8 mouse cellular contexts compared by ENCODE assay signal in the genomic region with DNA sequence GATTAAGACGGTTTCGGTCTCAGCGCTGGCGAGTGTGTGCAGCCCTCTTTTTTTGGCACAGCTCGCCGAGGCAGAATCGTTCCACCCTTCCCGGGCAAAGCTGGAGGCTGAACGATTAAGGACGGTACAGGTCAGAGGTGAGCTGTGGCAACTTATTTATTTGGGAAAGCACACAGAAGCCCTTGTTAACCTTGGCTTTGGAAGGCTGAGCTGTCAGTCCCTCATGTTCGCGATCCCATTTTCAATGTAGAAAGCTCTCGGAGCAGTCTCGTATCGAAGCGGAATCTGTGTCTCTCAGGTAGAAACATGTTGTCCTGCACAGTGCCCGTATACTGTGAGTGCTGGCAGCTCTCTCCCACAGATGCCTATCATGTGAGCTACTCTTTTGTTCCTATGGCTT.
DNase-seq lines count a peak whose midpoint lies in the region; ATAC-seq and TF ChIP-seq lines count a peak whose summit lies in the region.

No protein-coding gene starts in this region.

- H3K27ac ChIP-seq in kidney, postnatal 0 days, result peak overlapping the region; percentile 54; the same call in 1 of the 2 replicates
- peak overlapping the region; percentile 89 for H3K27ac ChIP-seq in stomach, embryonic 15.5 days

- 28% methylated on average over 17 of the region's 17 CpGs for WGBS in kidney, postnatal 0 days
- 42% methylated on average over 17 of the region's 17 CpGs for WGBS in stomach, embryonic 15.5 days

- H3K4me2 ChIP-seq in kidney, postnatal 0 days (ENCODE audit: low read length), result peak overlapping the region; percentile 53
- H3K4me2 ChIP-seq in stomach, embryonic 15.5 days, result peak overlapping the region; percentile 51

- ATAC-seq in frontal cortex, adult (ENCODE audit: low TSS enrichment), result peak; percentile 51
- ATAC-seq in kidney, postnatal 0 days (replicated peaks; ENCODE audit: low FRiP score, low read depth), result no peak
- ATAC-seq in stomach, embryonic 15.5 days (ENCODE audit: insufficient read depth, low FRiP score, low read depth), result 0 out of 2 replicates have a peak, but pooled peaks have one; percentile 25

- H3K9me3 ChIP-seq in kidney, postnatal 0 days (replicated peaks; ENCODE audit: low read length), result no peaks in the 10 kb centered on the region
- H3K9me3 ChIP-seq in stomach, embryonic 15.5 days, result no peaks in the 10 kb centered on the region

- H3K36me3 ChIP-seq in kidney, postnatal 0 days (ENCODE audit: insufficient read depth, low read length), result no peaks in the 10 kb centered on the region
- no peaks in the 10 kb centered on the region for H3K36me3 ChIP-seq in stomach, embryonic 15.5 days

- H3K9ac ChIP-seq in kidney, postnatal 0 days (ENCODE audit: low read depth, low read length), result peak overlapping the region; percentile 42; the same call in 1 of the 2 replicates
- H3K9ac ChIP-seq in stomach, embryonic 15.5 days, result no peak overlapping the region

- H3K4me1 ChIP-seq in kidney, postnatal 0 days (replicated peaks; ENCODE audit: insufficient read depth, low read length), result no peaks in the 10 kb centered on the region
- no peaks in the 10 kb centered on the region; the same call in 1 of the 2 replicates for H3K4me1 ChIP-seq in stomach, embryonic 15.5 days

- no peak for TF ChIP-seq CTCF in kidney, postnatal 0 days (IDR thresholded peaks at IDR 0.05; ENCODE audit: low read depth)

- peak overlapping the region; percentile 24; the same call in 1 of the 2 replicates for H3K4me3 ChIP-seq in kidney, postnatal 0 days (replicated peaks; ENCODE audit: low read depth, low read length)
- peak overlapping the region; percentile 25 for H3K4me3 ChIP-seq in stomach, embryonic 15.5 days (replicated peaks)

- no peak for DNase-seq in frontal cortex, postnatal 36 days (ENCODE audit: low spot score in 2 of 2)
- peak; percentile 14 for DNase-seq in right cerebral cortex, adult 18-20 months
- no peak for DNase-seq in right cerebral cortex, postnatal 25 days
- DNase-seq in kidney, postnatal 0 days (ENCODE audit: low spot score), result peak; percentile 29
- no peak for DNase-seq in thymus, postnatal 25 days
- DNase-seq in gastrocnemius, adult 8-10 months (ENCODE audit: low spot score in 2 of 2), result no peak

- H3K27me3 ChIP-seq in kidney, postnatal 0 days (ENCODE audit: insufficient read depth, low read length), result no peaks in the 10 kb centered on the region
- H3K27me3 ChIP-seq in stomach, embryonic 15.5 days (replicated peaks), result no peaks in the 10 kb centered on the region

Comparison
In these comparisons a context has a peak if more than half of its experiments do, and no peak if none do; other contexts are left out.
1. DNase-seq: peak in right cerebral cortex, adult 18-20 months (single experiment) and kidney, postnatal 0 days (single experiment); none in frontal cortex, postnatal 36 days (0 of 2), right cerebral cortex, postnatal 25 days (single experiment), thymus, postnatal 25 days (single experiment) and gastrocnemius, adult 8-10 months (0 of 2).